Mouse (Mus musculus) myocyte (in vitro differentiated cells): ENCODE results near the gene Trim17. TPM values are rescaled to one million over a fixed set of nuclear protein-coding genes. Genes with fewer than 3 reads are reported as not detected.
"Not testable (repeated sequence)": the region's sequence is repeated elsewhere in the genome, so short reads cannot be mapped to it uniquely, and the experiment has no call there.

Experiments
- H3K27me3 ChIP-seq: one replicate; pipeline ENCODE4 v1.6.1; 2011; ENCODE audit not compliant: control insufficient read depth, insufficient read depth, insufficient read length
- H3K36me3 ChIP-seq: one replicate; pipeline ENCODE4 v1.6.1; 2011; ENCODE audit not compliant: control insufficient read depth, insufficient read depth
- H3K4me2 ChIP-seq: one replicate; pipeline ENCODE4 v1.6.1; 2011; ENCODE audit warnings: low read depth, control low read depth
- H3K4me3 ChIP-seq: one replicate; pipeline ENCODE4 v1.5.1; 2011; ENCODE audit warnings: mild to moderate bottlenecking, control low read depth, moderate library complexity
- H3K79me2 ChIP-seq: one replicate; pipeline ENCODE4 v1.6.1; 2011; ENCODE audit not compliant: control insufficient read depth, insufficient read depth
- H3ac ChIP-seq: one replicate; pipeline ENCODE4 v1.6.1; 2011; ENCODE audit not compliant: control insufficient read depth, insufficient read length
- CEBPB ChIP-seq: IDR thresholded peaks from 2 replicates; pipeline ENCODE4 v1.6.1; 2011; ENCODE audit warnings: mild to moderate bottlenecking, moderate library complexity; ENCODE audit not compliant: poor library complexity, insufficient read depth, severe bottlenecking
- E2F4 ChIP-seq: IDR thresholded peaks from one replicate; pipeline ENCODE4 v1.6.1; 2011; ENCODE audit warnings: mild to moderate bottlenecking, control low read depth, moderate library complexity; ENCODE audit not compliant: insufficient read depth
- MAX ChIP-seq: IDR thresholded peaks from one replicate; pipeline ENCODE4 v1.6.1; 2011; ENCODE audit warnings: low read depth, mild to moderate bottlenecking, control low read depth
- MYOD1 ChIP-seq, 3 experiments: IDR thresholded peaks; one replicate each; pipeline ENCODE4 v1.6.1; 2011; ENCODE audit warnings: control low read depth in 2 of 3, low read depth in 2 of 3, mild to moderate bottlenecking in 2 of 3, moderate library complexity in 1 of 3; ENCODE audit not compliant: insufficient read length in 2 of 3, control insufficient read depth in 1 of 3
- MYOG ChIP-seq, 3 experiments: IDR thresholded peaks; one replicate each; pipeline ENCODE4 v1.6.1; 2011; ENCODE audit warnings: control low read depth in 2 of 3, low read depth in 2 of 3, mild to moderate bottlenecking in 2 of 3; ENCODE audit not compliant: insufficient read length in 2 of 3, control insufficient read depth in 1 of 3, insufficient read depth in 1 of 3
- POLR2A ChIP-seq: IDR thresholded peaks from one replicate; pipeline ENCODE4 v1.6.1; 2011; ENCODE audit warnings: low read depth, mild to moderate bottlenecking, control low read depth, moderate library complexity; ENCODE audit not compliant: insufficient read length
- POLR2AphosphoS2 ChIP-seq: IDR thresholded peaks from one replicate; pipeline ENCODE4 v1.6.1; 2011; ENCODE audit warnings: low read depth, control low read depth; ENCODE audit not compliant: insufficient read length
- REST ChIP-seq: IDR thresholded peaks from one replicate; pipeline ENCODE4 v1.6.1; 2011; ENCODE audit warnings: mild to moderate bottlenecking, control low read depth, moderate library complexity; ENCODE audit not compliant: insufficient read depth, insufficient read length
- SRF ChIP-seq: IDR thresholded peaks from one replicate; pipeline ENCODE4 v1.6.1; 2011; ENCODE audit warnings: low read depth; ENCODE audit not compliant: control insufficient read depth, insufficient read length
- TCF12 ChIP-seq: IDR thresholded peaks from one replicate; pipeline ENCODE4 v1.6.1; 2011; ENCODE audit warnings: mild to moderate bottlenecking, control low read depth; ENCODE audit not compliant: poor library complexity, insufficient read depth, severe bottlenecking
- TCF3 ChIP-seq: IDR thresholded peaks from one replicate; pipeline ENCODE4 v1.6.1; 2011; ENCODE audit warnings: low read depth, control low read depth; ENCODE audit not compliant: insufficient read length
- polyA plus RNA-seq: library from polyadenylated mRNA; unstranded; fragments of >200 nt; fragmentation: generic; extraction: Trizol; gene quantifications from one replicate; pipeline ENCODE4 v1.2.1, GENCODE M21; 2012; ENCODE audit warnings: missing spikeins

Trim17 gene
- polyA plus RNA-seq, 1 experiment: 0.64 TPM

GRCm38 (mm10) chr11:58951210-58951609 is 3.3 kb upstream of the Trim17 start:
- H3K4me3 ChIP-seq: no peak overlapping the region
- peaks cover 17% of the 10 kb centered on the region for H3K27me3 ChIP-seq
- H3K79me2 ChIP-seq: peaks cover 9% of the 10 kb centered on the region
- H3K36me3 ChIP-seq: no peaks in the 10 kb centered on the region
- no peak overlapping the region for H3K4me2 ChIP-seq
- TF ChIP-seq E2F4 (no peak), CEBPB (no peak), SRF (no peak), MYOD1 (IDR thresholded peaks at IDR 0.05; ENCODE audit: control insufficient read depth in 1 of 3, insufficient read length in 2 of 3, low read depth in 2 of 3) (no peak), POLR2A (no peak), REST (no peak), POLR2AphosphoS2 (no peak), TCF3 (no peak), TCF12 (no peak), MAX (no peak), MYOG (IDR thresholded peaks at IDR 0.05; ENCODE audit: control insufficient read depth in 1 of 3, insufficient read depth in 1 of 3, insufficient read length in 2 of 3, low read depth in 2 of 3) (no peak)
- no peak overlapping the region for H3ac ChIP-seq

GRCm38 (mm10) chr11:58953351-58954169 is 925 bp upstream of the Trim17 start:
- TF ChIP-seq POLR2A (peak; percentile 3), TCF12 (no peak)
- Histone ChIP-seq H3K4me3 (peak overlapping the region; percentile 89), H3ac (peak overlapping the region; percentile 19), H3K79me2 (peaks cover 19% of the 10 kb centered on the region), H3K4me2 (peak overlapping the region; percentile 54), H3K27me3 (peaks cover 6% of the 10 kb centered on the region), H3K36me3 (peaks cover 9% of the 10 kb centered on the region)

GRCm38 (mm10) chr11:58954170-58954419 is 390 bp upstream of the Trim17 start:
- peak overlapping the region; percentile 19 for H3ac ChIP-seq
- TF ChIP-seq POLR2A: peak; percentile 33
- peak overlapping the region; percentile 86 for H3K4me2 ChIP-seq
- H3K27me3 ChIP-seq, H3K36me3 ChIP-seq: not testable (repeated sequence)
- H3K79me2 ChIP-seq: peaks cover 19% of the 10 kb centered on the region
- peak overlapping the region; percentile 89 for H3K4me3 ChIP-seq

- Histone ChIP-seq H3K27me3 (peaks cover 6% of the 10 kb centered on the region), H3K79me2 (peaks cover 19% of the 10 kb centered on the region), H3K4me3 (peak overlapping the region; percentile 89), H3ac (peak overlapping the region; percentile 19), H3K36me3 (peaks cover 9% of the 10 kb centered on the region), H3K4me2 (peak overlapping the region; percentile 86)
- no peak for TF ChIP-seq POLR2A
- TF ChIP-seq POLR2AphosphoS2: peak; percentile 88
These were observed 820 bp downstream of the Trim17 start for GRCm38 (mm10) chr11:58955143-58955867.

GRCm38 (mm10) chr11:58955868-58956257 is 1.4 kb downstream of the Trim17 start:
- Histone ChIP-seq H3ac (no peak overlapping the region), H3K4me2 (peak overlapping the region; percentile 86), H3K27me3 (peaks cover 6% of the 10 kb centered on the region), H3K36me3 (peaks cover 9% of the 10 kb centered on the region), H3K79me2 (peaks cover 19% of the 10 kb centered on the region), H3K4me3 (peak overlapping the region; percentile 89)
- TF ChIP-seq POLR2AphosphoS2: no peak

GRCm38 (mm10) chr11:58957226-58957914 is 2.9 kb downstream of the Trim17 start:
- no peaks in the 10 kb centered on the region for H3K27me3 ChIP-seq
- H3K4me3 ChIP-seq: peak overlapping the region; percentile 89
- peak overlapping the region; percentile 86 for H3K4me2 ChIP-seq
- TF ChIP-seq CEBPB: no peak
- TF ChIP-seq POLR2AphosphoS2: peak; percentile 81
- TF ChIP-seq POLR2A: peak; percentile 14
- peaks cover 9% of the 10 kb centered on the region for H3K36me3 ChIP-seq
- peaks cover 19% of the 10 kb centered on the region for H3K79me2 ChIP-seq
- no peak overlapping the region for H3ac ChIP-seq
